Mouse (Mus musculus) cerebellum, adult 2 months (tissue): ENCODE results near the gene Hoxa4.

Experiments
- CTCF ChIP-seq: fragments of 200-500 bp; IDR thresholded peaks from 2 replicates; pipeline ENCODE4 v1.5.1; 2011; ENCODE audit warnings: low read depth, mild to moderate bottlenecking, control low read depth, low read length, moderate library complexity, borderline replicate concordance; ENCODE audit not compliant: insufficient read depth
- POLR2A ChIP-seq: fragments of 200-500 bp; IDR thresholded peaks from 2 replicates; pipeline ENCODE4 v1.6.1; 2011; ENCODE audit warnings: low read length, control low read depth, borderline replicate concordance; ENCODE audit not compliant: insufficient read depth

DNA sequence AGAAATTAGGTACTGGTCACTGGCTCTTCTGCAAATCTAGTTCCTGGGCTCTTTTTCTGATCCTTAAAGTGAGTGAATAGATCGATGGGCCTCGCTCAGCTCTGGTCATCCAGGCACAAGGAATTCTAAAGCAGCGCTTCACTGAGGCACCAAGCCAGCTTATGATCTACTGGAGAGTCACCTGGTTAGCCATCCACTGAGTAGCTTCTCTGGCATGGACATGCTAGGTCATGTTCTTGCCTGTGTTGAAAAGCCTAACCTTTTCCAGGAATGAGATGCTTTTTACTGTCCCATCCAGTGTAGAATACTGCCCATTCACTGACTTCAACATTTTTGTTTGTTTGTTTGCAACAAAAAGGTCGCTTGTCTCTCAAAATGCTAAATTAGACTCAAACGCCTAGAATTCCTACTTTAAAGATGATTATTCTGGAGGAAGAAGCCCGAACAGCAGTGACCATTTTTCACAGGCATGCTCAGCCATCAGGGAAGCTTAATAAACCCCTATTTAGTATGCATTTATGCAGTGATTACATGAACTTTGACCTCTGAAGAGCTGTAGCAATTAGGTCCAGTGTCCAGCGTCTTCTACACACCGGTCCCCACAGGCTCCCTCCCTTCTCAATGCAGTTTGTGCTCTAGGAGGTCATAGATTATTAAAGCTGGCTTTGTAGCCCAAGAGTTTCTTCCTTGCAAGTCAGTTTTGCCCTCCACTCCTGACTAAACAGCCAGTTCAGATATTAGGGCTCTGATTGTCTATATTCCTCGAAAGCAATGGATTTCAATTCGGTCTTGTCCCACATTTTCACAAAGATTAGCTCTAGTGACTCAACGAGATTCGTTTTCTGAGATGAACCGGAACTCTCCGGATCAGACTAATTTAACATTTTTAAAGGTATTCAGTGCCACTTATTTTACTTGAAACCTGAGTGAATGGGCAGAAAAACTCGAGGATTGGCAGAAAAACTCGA, 39.0 kb downstream of the Hoxa4 start:
- TF ChIP-seq CTCF (no peak), POLR2A (no peak)
